In genomic region chr15:32656017-32656416, GRCm38 (mm10) we compare ENCODE assay signal across 28 mouse cellular contexts.
DNase-seq lines count a peak whose midpoint lies in the region; ATAC-seq lines count a peak whose summit lies in the region.
"Had no signal": no experiment of that assay in that cellular context is flagged by ENCODE, and none has a peak within 500 bp of the region (broad histone marks: within the 10 kb centered on the region; RNA-seq: fewer than 3 reads in every experiment).

No protein-coding gene starts in this region.

- peak; percentile 38 for DNase-seq in kidney, postnatal 10 days
- no peak for DNase-seq in kidney, adult 8-10 months
- no peak for DNase-seq in lung, postnatal 4 days
- DNase-seq in adipocyte (ENCODE audit: low spot score) = peak; percentile 22
- DNase-seq in left cerebral cortex, postnatal 25 days (ENCODE audit: low spot score in 2 of 2) = no peak
- no peak for DNase-seq in adrenal gland, adult 8-10 months
- DNase-seq: adrenal gland, postnatal 14 days; B cell, adult 2 months; cerebellum, adult 2 months; cerebellum, postnatal 25 days; gastrocnemius, postnatal 36 days; heart, adult 2 months; heart, postnatal 36 days; kidney, adult 18-20 months; kidney, postnatal 25 days; midbrain, embryonic 14.5 days; retina, postnatal 1 day; right cerebral cortex, postnatal 25 days; spleen, adult 18-20 months had no signal

- no peak overlapping the region for H3K27ac ChIP-seq in lung, embryonic 16.5 days (ENCODE audit: low read length)
- H3K27ac ChIP-seq: forebrain, embryonic 10.5 days; heart, adult 2 months; hindbrain, embryonic 14.5 days; limb, embryonic 15.5 days had no signal

- no peaks in the 10 kb centered on the region for H3K9me3 ChIP-seq in lung, embryonic 16.5 days (ENCODE audit: control insufficient read depth, low read length)
- H3K9me3 ChIP-seq: forebrain, embryonic 10.5 days; G1E; limb, embryonic 15.5 days; megakaryocyte, embryonic 14.5 days had no signal

- H3K4me3 ChIP-seq in lung, embryonic 16.5 days (ENCODE audit: low read length) = no peak overlapping the region
- H3K4me3 ChIP-seq: forebrain, embryonic 10.5 days; heart, adult 2 months; limb, embryonic 15.5 days; megakaryocyte, embryonic 14.5 days had no signal

- H3K9ac ChIP-seq in lung, embryonic 16.5 days (ENCODE audit: low read length) = no peak overlapping the region
- H3K9ac ChIP-seq: hindbrain, embryonic 14.5 days; limb, embryonic 15.5 days had no signal

- ATAC-seq in lung, embryonic 16.5 days (ENCODE audit: low read depth) = peak; percentile 71
- ATAC-seq: activated CD4-positive, CD25-positive, alpha-beta regulatory T cell, adult 4 months; inflammation-experienced regulatory T-cells, adult 6 months had no signal

- no peaks in the 10 kb centered on the region for H3K4me1 ChIP-seq in lung, embryonic 16.5 days (replicated peaks; ENCODE audit: control insufficient read depth, insufficient read depth, low read length)
- H3K4me1 ChIP-seq: forebrain, embryonic 10.5 days; limb, embryonic 15.5 days; megakaryocyte, embryonic 14.5 days had no signal

- no peaks in the 10 kb centered on the region for H3K27me3 ChIP-seq in lung, embryonic 16.5 days (ENCODE audit: control insufficient read depth, insufficient read depth, low read depth, low read length)
- H3K27me3 ChIP-seq: CH12.LX; limb, embryonic 15.5 days; megakaryocyte, embryonic 14.5 days had no signal

- no peaks in the 10 kb centered on the region for H3K36me3 ChIP-seq in lung, embryonic 16.5 days (ENCODE audit: control insufficient read depth, insufficient read depth, low read length)
- H3K36me3 ChIP-seq: forebrain, embryonic 10.5 days; G1E; limb, embryonic 15.5 days had no signal

- intact Hi-C loops in left cerebral cortex, postnatal 25 days (cut with DNase I) = no loop called here

- WGBS in lung, embryonic 16.5 days = 51% methylated on average over 4 of the region's 4 CpGs

- no peak overlapping the region for H3K4me2 ChIP-seq in lung, embryonic 16.5 days (ENCODE audit: low read depth, low read length)
- H3K4me2 ChIP-seq: hindbrain, embryonic 14.5 days; limb, embryonic 15.5 days had no signal

Comparison
In these comparisons a context has a peak if more than half of its experiments do, and no peak if none do; other contexts are left out.
1. DNase-seq: peak in kidney, postnatal 10 days (single experiment) and adipocyte (single experiment); none in kidney, adult 8-10 months (0 of 2), lung, postnatal 4 days (0 of 2), left cerebral cortex, postnatal 25 days (0 of 2) and adrenal gland, adult 8-10 months (single experiment).